Mouse (Mus musculus): ENCODE measurements around the gene Tprn. TPM values are rescaled to one million over a fixed set of nuclear protein-coding genes. Genes with fewer than 3 reads are reported as not detected.

Tprn gene
- polyA plus RNA-seq, 1 experiment from 2014 or later: 5.3 TPM

- ATAC-seq (ENCODE audit: insufficient read depth, low FRiP score, low TSS enrichment) (no peak), DNase-seq (ENCODE audit: low spot score) (no peak)
- Histone ChIP-seq H3K4me1 (ENCODE audit: control insufficient read depth, insufficient read depth, low read length) (no peaks in the 10 kb centered on the region), H3K27ac (ENCODE audit: low read depth, low read length) (no peak overlapping the region), H3K9ac (ENCODE audit: low read length) (no peak overlapping the region), H3K9me3 (ENCODE audit: control insufficient read depth, low read length) (no peaks in the 10 kb centered on the region), H3K27me3 (ENCODE audit: control insufficient read depth, insufficient read depth, low read length) (peaks cover 30% of the 10 kb centered on the region), H3K4me2 (ENCODE audit: low read depth) (no peak overlapping the region), H3K4me3 (ENCODE audit: low read depth, low read length) (no peak overlapping the region), H3K36me3 (ENCODE audit: control insufficient read depth, insufficient read depth, low read length) (peaks cover 23% of the 10 kb centered on the region)
- WGBS: 94% methylated on average over 2 of the region's 2 CpGs
Observed at GRCm38 (mm10) chr2:25285551-25285950, 23.1 kb downstream of the Tprn start.

GRCm38 (mm10) chr2:25286314-25286713 lies 23.9 kb downstream of the Tprn start:
- Histone ChIP-seq H3K27me3 (ENCODE audit: control insufficient read depth, insufficient read depth, low read length) (peaks cover 37% of the 10 kb centered on the region), H3K4me2 (ENCODE audit: low read depth) (no peak overlapping the region), H3K27ac (ENCODE audit: low read depth, low read length) (no peak overlapping the region), H3K4me1 (ENCODE audit: control insufficient read depth, insufficient read depth, low read length) (no peaks in the 10 kb centered on the region), H3K9me3 (ENCODE audit: control insufficient read depth, low read length) (no peaks in the 10 kb centered on the region), H3K4me3 (ENCODE audit: low read depth, low read length) (no peak overlapping the region), H3K36me3 (ENCODE audit: control insufficient read depth, insufficient read depth, low read length) (peaks cover 17% of the 10 kb centered on the region), H3K9ac (ENCODE audit: low read length) (no peak overlapping the region)
- 93% methylated on average over 1 of the region's 1 CpGs for WGBS
- ATAC-seq (ENCODE audit: insufficient read depth, low FRiP score, low TSS enrichment) (no peak), DNase-seq (ENCODE audit: low spot score) (no peak)

- WGBS: 59% methylated on average over 7 of the region's 7 CpGs
- Histone ChIP-seq H3K4me1 (ENCODE audit: control insufficient read depth, insufficient read depth, low read length) (no peaks in the 10 kb centered on the region), H3K27ac (ENCODE audit: low read depth, low read length) (no peak overlapping the region), H3K4me3 (ENCODE audit: low read depth, low read length) (no peak overlapping the region), H3K4me2 (ENCODE audit: low read depth) (no peak overlapping the region), H3K27me3 (ENCODE audit: control insufficient read depth, insufficient read depth, low read length) (peaks cover 45% of the 10 kb centered on the region), H3K36me3 (ENCODE audit: control insufficient read depth, insufficient read depth, low read length) (peaks cover 17% of the 10 kb centered on the region), H3K9ac (ENCODE audit: low read length) (no peak overlapping the region), H3K9me3 (ENCODE audit: control insufficient read depth, low read length) (no peaks in the 10 kb centered on the region)
- DNase-seq (ENCODE audit: low spot score): no peak
- ATAC-seq (ENCODE audit: insufficient read depth, low FRiP score, low TSS enrichment): no peak
Observed at GRCm38 (mm10) chr2:25286837-25287636, 24.6 kb downstream of the Tprn start.

- Histone ChIP-seq H3K4me2 (ENCODE audit: low read depth) (no peak within 1 kb of the TSS), H3K9me3 (ENCODE audit: control insufficient read depth, low read length) (no peaks in the 10 kb centered on the region)
- WGBS: 85% methylated on average over 6 of the region's 6 CpGs
Observed at GRCm38 (mm10) chr2:25287927-25288649, 25.7 kb downstream of the Tprn start, which contains the start of gene Tmem210. TSS of gene Tmem210 (plus strand) at chr2:25288145.

GRCm38 (mm10) chr2:25288734-25289345 lies 26.4 kb downstream of the Tprn start:
- DNase-seq (ENCODE audit: low spot score) (no peak), ATAC-seq (ENCODE audit: insufficient read depth, low FRiP score, low TSS enrichment) (no peak)
- Histone ChIP-seq H3K27ac (ENCODE audit: low read depth, low read length) (no peak overlapping the region), H3K9ac (ENCODE audit: low read length) (no peak overlapping the region), H3K9me3 (ENCODE audit: control insufficient read depth, low read length) (no peaks in the 10 kb centered on the region), H3K4me2 (ENCODE audit: low read depth) (no peak overlapping the region), H3K36me3 (ENCODE audit: control insufficient read depth, insufficient read depth, low read length) (peaks cover 14% of the 10 kb centered on the region), H3K27me3 (ENCODE audit: control insufficient read depth, insufficient read depth, low read length) (peaks cover 56% of the 10 kb centered on the region), H3K4me1 (ENCODE audit: control insufficient read depth, insufficient read depth, low read length) (no peaks in the 10 kb centered on the region), H3K4me3 (ENCODE audit: low read depth, low read length) (no peak overlapping the region)
- 85% methylated on average over 7 of the region's 7 CpGs for WGBS

More at GRCm38 (mm10) chr2:25287927-25288649, 25.7 kb downstream of the Tprn start, which contains the start of gene Tmem210:
- ATAC-seq (ENCODE audit: insufficient read depth, low FRiP score, low TSS enrichment): no peak
- Histone ChIP-seq H3K4me1 (ENCODE audit: control insufficient read depth, insufficient read depth, low read length) (no peaks in the 10 kb centered on the region), H3K4me3 (ENCODE audit: low read depth, low read length) (no peak within 1 kb of the TSS), H3K27me3 (ENCODE audit: control insufficient read depth, insufficient read depth, low read length) (peaks cover 53% of the 10 kb centered on the region), H3K36me3 (ENCODE audit: control insufficient read depth, insufficient read depth, low read length) (peaks cover 14% of the 10 kb centered on the region), H3K27ac (ENCODE audit: low read depth, low read length) (no peak within 1 kb of the TSS), H3K9ac (ENCODE audit: low read length) (no peak within 1 kb of the TSS)
- DNase-seq (ENCODE audit: low spot score): no peak

- Histone ChIP-seq H3K4me3 (ENCODE audit: low read depth, low read length) (no peak within 1 kb of the TSS; the same call in 1 of the 2 replicates), H3K4me1 (ENCODE audit: control insufficient read depth, insufficient read depth, low read length) (no peaks in the 10 kb centered on the region), H3K4me2 (ENCODE audit: low read depth) (no peak within 1 kb of the TSS), H3K9me3 (ENCODE audit: control insufficient read depth, low read length) (no peaks in the 10 kb centered on the region), H3K9ac (ENCODE audit: low read length) (no peak within 1 kb of the TSS), H3K27ac (ENCODE audit: low read depth, low read length) (no peak within 1 kb of the TSS), H3K27me3 (ENCODE audit: control insufficient read depth, insufficient read depth, low read length) (peaks cover 59% of the 10 kb centered on the region), H3K36me3 (ENCODE audit: control insufficient read depth, insufficient read depth, low read length) (peaks cover 11% of the 10 kb centered on the region)
- WGBS: 9% methylated on average over 11 of the region's 11 CpGs
- DNase-seq (ENCODE audit: low spot score) (no peak), ATAC-seq (ENCODE audit: insufficient read depth, low FRiP score, low TSS enrichment) (no peak)
Observed at GRCm38 (mm10) chr2:25289651-25290050, 27.2 kb downstream of the Tprn start, which contains the start of gene Lrrc26. TSS of gene Lrrc26 (plus strand) at chr2:25289915.

GRCm38 (mm10) chr2:25290101-25290815 lies 27.8 kb downstream of the Tprn start:
- Histone ChIP-seq H3K27me3 (ENCODE audit: control insufficient read depth, insufficient read depth, low read length) (peaks cover 59% of the 10 kb centered on the region), H3K9ac (ENCODE audit: low read length) (no peak overlapping the region), H3K4me3 (ENCODE audit: low read depth, low read length) (no peak overlapping the region; the same call in 1 of the 2 replicates), H3K9me3 (ENCODE audit: control insufficient read depth, low read length) (no peaks in the 10 kb centered on the region), H3K36me3 (ENCODE audit: control insufficient read depth, insufficient read depth, low read length) (peaks cover 6% of the 10 kb centered on the region), H3K4me1 (ENCODE audit: control insufficient read depth, insufficient read depth, low read length) (no peaks in the 10 kb centered on the region), H3K27ac (ENCODE audit: low read depth, low read length) (no peak overlapping the region), H3K4me2 (ENCODE audit: low read depth) (no peak overlapping the region)
- ATAC-seq (ENCODE audit: insufficient read depth, low FRiP score, low TSS enrichment) (no peak), DNase-seq (ENCODE audit: low spot score) (no peak)
- WGBS: 2% methylated on average over 54 of the region's 54 CpGs

GRCm38 (mm10) chr2:25290816-25291130 lies 28.4 kb downstream of the Tprn start:
- 0 out of 2 replicates have a peak, but pooled peaks cover 1% of the 10 kb centered on the region for H3K36me3 ChIP-seq (ENCODE audit: control insufficient read depth, insufficient read depth, low read length)
- 0% methylated on average over 18 of the region's 18 CpGs for WGBS
- DNase-seq (ENCODE audit: low spot score): no peak
- no peak overlapping the region for H3K4me2 ChIP-seq (ENCODE audit: low read depth)
- no peaks in the 10 kb centered on the region for H3K4me1 ChIP-seq (ENCODE audit: control insufficient read depth, insufficient read depth, low read length)
- no peak overlapping the region for H3K9ac ChIP-seq (ENCODE audit: low read length)
- no peak for ATAC-seq (ENCODE audit: insufficient read depth, low FRiP score, low TSS enrichment)
- H3K27me3 ChIP-seq (ENCODE audit: control insufficient read depth, insufficient read depth, low read length): peaks cover 63% of the 10 kb centered on the region
- no peaks in the 10 kb centered on the region for H3K9me3 ChIP-seq (ENCODE audit: control insufficient read depth, low read length)
- H3K4me3 ChIP-seq (ENCODE audit: low read depth, low read length): no peak overlapping the region
- H3K27ac ChIP-seq (ENCODE audit: low read depth, low read length): no peak overlapping the region
